Mouse (Mus musculus) hindbrain, embryonic 14.5 days (tissue): Measurements from ENCODE around the gene Scp2. TPM values are rescaled to one million over a fixed set of nuclear protein-coding genes. Genes with fewer than 3 reads are reported as not detected.

Source experiments
- ATAC-seq: fragments of 200-750 bp; cut with Nextera tagmentation; 2 replicates; pipeline ENCODE4 v1.8.0; 2017; ENCODE audit warnings: moderate number of reproducible peaks, mild to moderate bottlenecking, moderate TSS enrichment, moderate library complexity; ENCODE audit not compliant: low FRiP score
- DNase-seq: peaks from one replicate; pipeline ENCODE4 v3.0.0-alpha.2; 2015; ENCODE audit warnings: low spot score
- H3K27ac ChIP-seq: fragments of 300-500 bp; sonication (generic); 2 replicates; pipeline ENCODE4 v1.5.1; 2014; ENCODE audit warnings: mild to moderate bottlenecking, moderate library complexity
- H3K27me3 ChIP-seq: fragments of 300-500 bp; sonication (generic); 2 replicates; pipeline ENCODE4 v1.6.1; 2014; ENCODE audit warnings: mild to moderate bottlenecking, low read length, mixed read lengths; ENCODE audit not compliant: control insufficient read depth, insufficient read depth
- H3K36me3 ChIP-seq: fragments of 300-500 bp; sonication (generic); replicated peaks from 2 replicates; pipeline ENCODE4 v1.6.1; 2014; ENCODE audit not compliant: control insufficient read depth, insufficient read depth
- H3K4me1 ChIP-seq: fragments of 300-500 bp; sonication (generic); replicated peaks from 2 replicates; pipeline ENCODE4 v1.6.1; 2014; ENCODE audit warnings: antibody characterized with exemption, low read length, mixed read lengths; ENCODE audit not compliant: control insufficient read depth, insufficient read depth
- H3K4me2 ChIP-seq: fragments of 300-500 bp; sonication (generic); replicated peaks from 2 replicates; pipeline ENCODE4 v1.6.1; 2014; ENCODE audit warnings: mild to moderate bottlenecking, moderate library complexity
- H3K4me3 ChIP-seq: fragments of 300-500 bp; sonication (generic); replicated peaks from 2 replicates; pipeline ENCODE4 v1.5.1; 2014; ENCODE audit warnings: mild to moderate bottlenecking, low read length
- H3K9ac ChIP-seq: fragments of 300-500 bp; sonication (generic); 2 replicates; pipeline ENCODE4 v1.6.1; 2014
- H3K9me3 ChIP-seq: fragments of 300-500 bp; sonication (generic); 2 replicates; pipeline ENCODE4 v1.6.1; 2016; ENCODE audit warnings: low read length; ENCODE audit not compliant: control insufficient read depth
- WGBS: fragments of 180-500 bp; shearing (Covaris S2); extraction: QIAGEN DNeasy Blood & Tissue Kit; methylation state at CpG from one replicate; pipeline ENCODE4 v1.1.7; 2014; 5-methylcytosine and 5-hydroxymethylcytosine counted together
- polyA plus RNA-seq: library from polyadenylated mRNA; unstranded; fragments of >200 nt; fragmentation: Nextera tagmentation; extraction: Ambion mirVana; gene quantifications from 2 replicates; pipeline ENCODE4 v1.2.1, GENCODE M21; 2014

The Scp2 gene
- polyA plus RNA-seq, 1 experiment from 2014 or later = 225 TPM

GRCm38 (mm10) chr4:108058166-108058565 lies 86.6 kb downstream of the Scp2 start:
- no peak overlapping the region for H3K9ac ChIP-seq
- no peaks in the 10 kb centered on the region for H3K9me3 ChIP-seq
- DNase-seq = no peak
- no peak overlapping the region for H3K4me2 ChIP-seq
- no peak overlapping the region for H3K27ac ChIP-seq
- no peaks in the 10 kb centered on the region for H3K4me1 ChIP-seq
- no peaks in the 10 kb centered on the region for H3K27me3 ChIP-seq
- H3K4me3 ChIP-seq = no peak overlapping the region
- WGBS = 92% methylated on average over 10 of the region's 10 CpGs
- no peak for ATAC-seq
- H3K36me3 ChIP-seq = peaks cover 61% of the 10 kb centered on the region

GRCm38 (mm10) chr4:108057247-108057646 lies 87.6 kb downstream of the Scp2 start:
- Histone ChIP-seq H3K4me3 (no peak overlapping the region), H3K9me3 (no peaks in the 10 kb centered on the region), H3K4me2 (no peak overlapping the region), H3K27ac (no peak overlapping the region), H3K36me3 (peaks cover 61% of the 10 kb centered on the region), H3K27me3 (no peaks in the 10 kb centered on the region), H3K4me1 (no peaks in the 10 kb centered on the region), H3K9ac (no peak overlapping the region)
- DNase-seq (no peak), ATAC-seq (no peak)
- WGBS = 99% methylated on average over 2 of the region's 2 CpGs

- ATAC-seq = no peak
- 97% methylated on average over 10 of the region's 10 CpGs for WGBS
- no peak overlapping the region for H3K27ac ChIP-seq
- no peak overlapping the region for H3K9ac ChIP-seq
- DNase-seq = no peak
- H3K4me1 ChIP-seq = no peaks in the 10 kb centered on the region
- H3K27me3 ChIP-seq = no peaks in the 10 kb centered on the region
- H3K4me3 ChIP-seq = no peak overlapping the region
- peaks cover 64% of the 10 kb centered on the region for H3K36me3 ChIP-seq
- no peak overlapping the region for H3K4me2 ChIP-seq
- H3K9me3 ChIP-seq = no peaks in the 10 kb centered on the region
Measured at GRCm38 (mm10) chr4:108055873-108056272, 88.9 kb downstream of the Scp2 start.

GRCm38 (mm10) chr4:108052673-108053072 lies 92.1 kb downstream of the Scp2 start:
- H3K27ac ChIP-seq = no peak overlapping the region
- no peaks in the 10 kb centered on the region for H3K4me1 ChIP-seq
- H3K4me3 ChIP-seq = no peak overlapping the region
- H3K9me3 ChIP-seq = no peaks in the 10 kb centered on the region
- no peak overlapping the region for H3K4me2 ChIP-seq
- WGBS = 91% methylated on average over 8 of the region's 8 CpGs
- DNase-seq = no peak
- no peak for ATAC-seq
- no peaks in the 10 kb centered on the region for H3K27me3 ChIP-seq
- peaks cover 76% of the 10 kb centered on the region for H3K36me3 ChIP-seq
- no peak overlapping the region for H3K9ac ChIP-seq

- DNase-seq = no peak
- Histone ChIP-seq H3K9ac (no peak overlapping the region), H3K4me1 (no peaks in the 10 kb centered on the region), H3K4me3 (no peak overlapping the region), H3K27ac (no peak overlapping the region), H3K27me3 (no peaks in the 10 kb centered on the region), H3K9me3 (no peaks in the 10 kb centered on the region), H3K4me2 (no peak overlapping the region), H3K36me3 (peaks cover 77% of the 10 kb centered on the region)
- no peak for ATAC-seq
- WGBS = 84% methylated on average over 10 of the region's 10 CpGs
Measured at GRCm38 (mm10) chr4:108051687-108052274, 93.0 kb downstream of the Scp2 start.

- Histone ChIP-seq H3K4me3 (no peak overlapping the region), H3K4me2 (no peak overlapping the region), H3K4me1 (no peaks in the 10 kb centered on the region), H3K9ac (no peak overlapping the region), H3K27ac (no peak overlapping the region), H3K9me3 (no peaks in the 10 kb centered on the region), H3K36me3 (peaks cover 66% of the 10 kb centered on the region), H3K27me3 (no peaks in the 10 kb centered on the region)
- ATAC-seq (no peak), DNase-seq (no peak)
- WGBS = 90% methylated on average over 8 of the region's 8 CpGs
Measured at GRCm38 (mm10) chr4:108046136-108046535, 98.7 kb downstream of the Scp2 start.

GRCm38 (mm10) chr4:108045136-108046107 lies 99.4 kb downstream of the Scp2 start:
- H3K9ac ChIP-seq = no peak overlapping the region
- no peak overlapping the region for H3K27ac ChIP-seq
- 77% methylated on average over 19 of the region's 19 CpGs for WGBS
- H3K4me2 ChIP-seq = no peak overlapping the region
- no peaks in the 10 kb centered on the region for H3K4me1 ChIP-seq
- no peaks in the 10 kb centered on the region for H3K27me3 ChIP-seq
- DNase-seq (no peak), ATAC-seq (no peak)
- H3K9me3 ChIP-seq = no peaks in the 10 kb centered on the region
- no peak overlapping the region for H3K4me3 ChIP-seq
- peaks cover 62% of the 10 kb centered on the region for H3K36me3 ChIP-seq

GRCm38 (mm10) chr4:108037027-108037426 lies 107.8 kb downstream of the Scp2 start:
- Histone ChIP-seq H3K9me3 (no peaks in the 10 kb centered on the region), H3K4me3 (no peak overlapping the region), H3K36me3 (0 out of 2 replicates have a peak, but pooled peaks cover 5% of the 10 kb centered on the region), H3K27ac (no peak overlapping the region), H3K9ac (no peak overlapping the region), H3K4me2 (no peak overlapping the region), H3K4me1 (no peaks in the 10 kb centered on the region; the same call in 1 of the 2 replicates), H3K27me3 (peaks cover 15% of the 10 kb centered on the region)
- DNase-seq (no peak), ATAC-seq (no peak)
- 75% methylated on average over 8 of the region's 8 CpGs for WGBS

- H3K27me3 ChIP-seq = peaks cover 39% of the 10 kb centered on the region
- no peak overlapping the region for H3K9ac ChIP-seq
- H3K27ac ChIP-seq = no peak overlapping the region
- no peaks in the 10 kb centered on the region for H3K9me3 ChIP-seq
- no peak overlapping the region for H3K4me3 ChIP-seq
- H3K4me1 ChIP-seq = no peaks in the 10 kb centered on the region; the same call in 1 of the 2 replicates
- no peaks in the 10 kb centered on the region for H3K36me3 ChIP-seq
- H3K4me2 ChIP-seq = no peak overlapping the region
- ATAC-seq (no peak), DNase-seq (no peak)
- whole genome bisulfite sequencing = 84% methylated on average over 8 of the region's 8 CpGs
Measured at GRCm38 (mm10) chr4:108033041-108033764, 111.6 kb downstream of the Scp2 start.
